Mouse (Mus musculus): ENCODE data around the gene Gldc. TPM values are rescaled to one million over a fixed set of nuclear protein-coding genes. Genes with fewer than 3 reads are reported as not detected.

Gene Gldc
- polyA plus RNA-seq, 1 experiment = 5.4 TPM

GRCm38 (mm10) chr19:30124999-30125669 is 50.1 kb downstream of the Gldc start:
- 55% methylated on average over 7 of the region's 7 CpGs for WGBS
- TF ChIP-seq POLR2A (IDR thresholded peaks at IDR 0.05; ENCODE audit: borderline replicate concordance, control insufficient read depth, low read depth, low read length) (no peak), CTCF (IDR thresholded peaks at IDR 0.05; ENCODE audit: control insufficient read depth, insufficient read depth, low read length) (no peak)
- H3K27ac ChIP-seq (ENCODE audit: control insufficient read depth, insufficient read depth, low read depth, low read length, poor library complexity) = no peak overlapping the region
- H3K4me3 ChIP-seq (replicated peaks; ENCODE audit: control insufficient read depth, low read depth, low read length) = no peak overlapping the region
- no peaks in the 10 kb centered on the region for H3K4me1 ChIP-seq (ENCODE audit: control insufficient read depth, insufficient read depth, low read length)

GRCm38 (mm10) chr19:30118344-30119312 is 56.6 kb downstream of the Gldc start:
- no peak overlapping the region; the same call in 1 of the 2 replicates for H3K27ac ChIP-seq (ENCODE audit: control insufficient read depth, insufficient read depth, low read depth, low read length, poor library complexity)
- 83% methylated on average over 17 of the region's 17 CpGs for whole genome bisulfite sequencing

GRCm38 (mm10) chr19:30117775-30118174 is 57.5 kb downstream of the Gldc start:
- H3K4me3 ChIP-seq (replicated peaks; ENCODE audit: control insufficient read depth, low read depth, low read length) = no peak overlapping the region
- no peaks in the 10 kb centered on the region for H3K4me1 ChIP-seq (ENCODE audit: control insufficient read depth, insufficient read depth, low read length)
- TF ChIP-seq CTCF (IDR thresholded peaks at IDR 0.05; ENCODE audit: control insufficient read depth, insufficient read depth, low read length) = no peak
- TF ChIP-seq POLR2A (IDR thresholded peaks at IDR 0.05; ENCODE audit: borderline replicate concordance, control insufficient read depth, low read depth, low read length) = no peak
- H3K27ac ChIP-seq (ENCODE audit: control insufficient read depth, insufficient read depth, low read depth, low read length, poor library complexity) = no peak overlapping the region
- WGBS = 76% methylated on average over 9 of the region's 9 CpGs

More at GRCm38 (mm10) chr19:30118344-30119312, 56.6 kb downstream of the Gldc start:
- H3K4me3 ChIP-seq (replicated peaks; ENCODE audit: control insufficient read depth, low read depth, low read length) = no peak overlapping the region
- H3K4me1 ChIP-seq (ENCODE audit: control insufficient read depth, insufficient read depth, low read length) = no peaks in the 10 kb centered on the region
- no peak for TF ChIP-seq POLR2A (IDR thresholded peaks at IDR 0.05; ENCODE audit: borderline replicate concordance, control insufficient read depth, low read depth, low read length)
- no peak for TF ChIP-seq CTCF (IDR thresholded peaks at IDR 0.05; ENCODE audit: control insufficient read depth, insufficient read depth, low read length)

GRCm38 (mm10) chr19:30117241-30117640 is 58.0 kb downstream of the Gldc start:
- WGBS = 71% methylated on average over 4 of the region's 4 CpGs
- Histone ChIP-seq H3K27ac (ENCODE audit: control insufficient read depth, insufficient read depth, low read depth, low read length, poor library complexity) (no peak overlapping the region), H3K4me3 (replicated peaks; ENCODE audit: control insufficient read depth, low read depth, low read length) (no peak overlapping the region), H3K4me1 (ENCODE audit: control insufficient read depth, insufficient read depth, low read length) (no peaks in the 10 kb centered on the region)
- TF ChIP-seq POLR2A (IDR thresholded peaks at IDR 0.05; ENCODE audit: borderline replicate concordance, control insufficient read depth, low read depth, low read length) (no peak), CTCF (IDR thresholded peaks at IDR 0.05; ENCODE audit: control insufficient read depth, insufficient read depth, low read length) (no peak)

GRCm38 (mm10) chr19:30115606-30116005 is 59.6 kb downstream of the Gldc start:
- no peaks in the 10 kb centered on the region for H3K4me1 ChIP-seq (ENCODE audit: control insufficient read depth, insufficient read depth, low read length)
- H3K4me3 ChIP-seq (replicated peaks; ENCODE audit: control insufficient read depth, low read depth, low read length) = no peak overlapping the region
- 88% methylated on average over 5 of the region's 5 CpGs for WGBS
- no peak for TF ChIP-seq POLR2A (IDR thresholded peaks at IDR 0.05; ENCODE audit: borderline replicate concordance, control insufficient read depth, low read depth, low read length)
- no peak for TF ChIP-seq CTCF (IDR thresholded peaks at IDR 0.05; ENCODE audit: control insufficient read depth, insufficient read depth, low read length)
- no peak overlapping the region for H3K27ac ChIP-seq (ENCODE audit: control insufficient read depth, insufficient read depth, low read depth, low read length, poor library complexity)

GRCm38 (mm10) chr19:30114919-30115441 is 60.2 kb downstream of the Gldc start:
- TF ChIP-seq CTCF (IDR thresholded peaks at IDR 0.05; ENCODE audit: control insufficient read depth, insufficient read depth, low read length) (no peak), POLR2A (IDR thresholded peaks at IDR 0.05; ENCODE audit: borderline replicate concordance, control insufficient read depth, low read depth, low read length) (no peak)
- Histone ChIP-seq H3K27ac (ENCODE audit: control insufficient read depth, insufficient read depth, low read depth, low read length, poor library complexity) (no peak overlapping the region), H3K4me1 (ENCODE audit: control insufficient read depth, insufficient read depth, low read length) (no peaks in the 10 kb centered on the region), H3K4me3 (replicated peaks; ENCODE audit: control insufficient read depth, low read depth, low read length) (no peak overlapping the region)
- 74% methylated on average over 14 of the region's 14 CpGs for WGBS

- 77% methylated on average over 16 of the region's 16 CpGs for WGBS
- Histone ChIP-seq H3K27ac (ENCODE audit: control insufficient read depth, insufficient read depth, low read depth, low read length, poor library complexity) (no peak overlapping the region), H3K4me1 (ENCODE audit: control insufficient read depth, insufficient read depth, low read length) (no peaks in the 10 kb centered on the region), H3K4me3 (replicated peaks; ENCODE audit: control insufficient read depth, low read depth, low read length) (no peak overlapping the region)
- TF ChIP-seq CTCF (IDR thresholded peaks at IDR 0.05; ENCODE audit: control insufficient read depth, insufficient read depth, low read length) = no peak
- no peak for TF ChIP-seq POLR2A (IDR thresholded peaks at IDR 0.05; ENCODE audit: borderline replicate concordance, control insufficient read depth, low read depth, low read length)
These were observed 62.1 kb downstream of the Gldc start for GRCm38 (mm10) chr19:30112961-30113688.

All from bone marrow, adult 2 months (tissue).